ENCODE assay signal across 17 mouse cellular contexts in the genomic region with DNA sequence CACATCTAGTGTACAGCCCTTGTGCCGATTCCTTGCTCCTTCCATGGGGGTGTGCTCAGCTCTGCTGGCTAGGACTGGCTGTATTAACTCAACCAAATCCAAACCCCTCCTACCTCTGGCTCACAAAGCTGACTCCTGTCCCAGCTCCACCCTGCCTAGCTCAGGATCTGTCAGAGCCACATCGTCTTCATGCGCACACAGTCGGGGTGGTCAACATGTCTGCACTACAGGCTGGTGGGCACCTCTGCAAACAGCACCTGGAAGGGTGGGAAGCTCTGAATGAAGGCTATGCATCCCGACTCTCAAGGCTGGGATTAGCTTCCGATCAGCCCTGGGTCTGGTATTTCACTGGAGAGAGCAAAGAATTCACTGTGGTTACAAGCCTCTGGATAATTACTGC.
"Had no signal": no experiment of that assay in that cellular context is flagged by ENCODE, and none has a peak within 500 bp of the region (broad histone marks: within the 10 kb centered on the region; RNA-seq: fewer than 3 reads in every experiment).

No protein-coding gene starts in this region.

- H3K9me3 ChIP-seq: kidney, embryonic 15.5 days; midbrain, embryonic 15.5 days; stomach, embryonic 15.5 days had no signal

- H3K27me3 ChIP-seq: kidney, embryonic 15.5 days; liver, embryonic 13.5 days; midbrain, embryonic 12.5 days; midbrain, embryonic 15.5 days; stomach, embryonic 15.5 days had no signal

- DNase-seq: kidney, adult 8-10 months; kidney, postnatal 10 days; kidney, postnatal 36 days; layer of hippocampus, postnatal 36 days; liver, embryonic 13.5 days; lung, adult 2 months; lung, postnatal 36 days; right cerebral cortex, adult 18-20 months; right cerebral cortex, postnatal 14 days; right cerebral cortex, postnatal 4 days; spleen, adult 18-20 months; thymus, postnatal 25 days had no signal

- H3K36me3 ChIP-seq: kidney, embryonic 15.5 days; liver, embryonic 13.5 days; midbrain, embryonic 12.5 days; midbrain, embryonic 15.5 days; stomach, embryonic 15.5 days had no signal

- H3K4me2 ChIP-seq: kidney, embryonic 15.5 days; liver, embryonic 13.5 days; midbrain, embryonic 12.5 days; midbrain, embryonic 15.5 days; stomach, embryonic 15.5 days had no signal

- H3K4me1 ChIP-seq: liver, embryonic 13.5 days had no signal

- H3K4me3 ChIP-seq: kidney, embryonic 15.5 days; left cerebral cortex, adult 2 months; liver, embryonic 13.5 days; midbrain, embryonic 12.5 days; midbrain, embryonic 15.5 days; stomach, embryonic 15.5 days had no signal

- ATAC-seq: midbrain, embryonic 15.5 days had no signal
